Mouse (Mus musculus): Measurements from ENCODE around the gene Speer4f2.

GRCm38 (mm10) chr5:17426930-17427329, 54.0 kb downstream of the Speer4f2 start:
- no peak for TF ChIP-seq CTCF (IDR thresholded peaks at IDR 0.05; ENCODE audit: low read depth, low read length)
- no peak for TF ChIP-seq POLR2A (IDR thresholded peaks at IDR 0.05; ENCODE audit: extremely low read depth, insufficient read depth, low read length)
